Mouse (Mus musculus) embryo, embryonic 11.5 days (tissue): ENCODE data around the gene Dpep2nb.
"Not testable (repeated sequence)": the region's sequence is repeated elsewhere in the genome, so short reads cannot be mapped to it uniquely, and the experiment has no call there.

Experiments
- DNase-seq: peaks from one replicate; pipeline ENCODE4 v3.0.0-alpha.2; 2012; ENCODE audit warnings: low read depth, low spot score

Dpep2nb gene

GRCm38 (mm10) chr8:106007135-106007534 is 1.4 kb upstream of the Dpep2nb start:
- DNase-seq, result no peak

- no peak for DNase-seq
Measured at GRCm38 (mm10) chr8:106006413-106006812, 638 bp upstream of the Dpep2nb start.

- no peak for DNase-seq
Measured at GRCm38 (mm10) chr8:106004538-106005207, 1.1 kb downstream of the Dpep2nb start.

GRCm38 (mm10) chr8:106001908-106002307 is 3.9 kb downstream of the Dpep2nb start:
- DNase-seq, result no peak

GRCm38 (mm10) chr8:105998971-105999370 is 6.8 kb downstream of the Dpep2nb start:
- DNase-seq, result no peak

GRCm38 (mm10) chr8:105996359-105996758 is 9.4 kb downstream of the Dpep2nb start:
- no peak for DNase-seq

DNA sequence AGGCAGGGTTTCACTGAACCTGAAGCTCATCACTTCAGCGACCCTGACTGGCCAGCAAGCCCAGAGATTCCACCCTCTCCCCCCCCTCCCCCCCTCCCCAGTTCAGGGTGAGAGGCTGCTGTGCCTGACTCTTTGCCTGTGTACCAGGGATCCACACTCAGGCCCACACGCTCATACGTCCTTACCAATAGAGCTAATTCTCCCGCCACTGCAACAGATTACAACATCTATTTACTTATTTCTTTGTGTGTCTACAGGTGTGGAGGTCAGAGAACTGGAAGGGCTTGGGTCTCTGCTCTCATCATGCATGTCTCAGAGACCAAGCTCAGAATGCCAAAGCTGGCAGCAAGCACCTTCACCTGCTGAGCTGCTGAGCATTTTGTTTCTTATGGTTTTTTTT is 12.5 kb downstream of the Dpep2nb start:
- no peak for DNase-seq

GRCm38 (mm10) chr8:105992499-105992898 is 13.3 kb downstream of the Dpep2nb start:
- DNase-seq, result no peak

GRCm38 (mm10) chr8:105991546-105991945 is 14.2 kb downstream of the Dpep2nb start:
- DNase-seq, result no peak

DNA sequence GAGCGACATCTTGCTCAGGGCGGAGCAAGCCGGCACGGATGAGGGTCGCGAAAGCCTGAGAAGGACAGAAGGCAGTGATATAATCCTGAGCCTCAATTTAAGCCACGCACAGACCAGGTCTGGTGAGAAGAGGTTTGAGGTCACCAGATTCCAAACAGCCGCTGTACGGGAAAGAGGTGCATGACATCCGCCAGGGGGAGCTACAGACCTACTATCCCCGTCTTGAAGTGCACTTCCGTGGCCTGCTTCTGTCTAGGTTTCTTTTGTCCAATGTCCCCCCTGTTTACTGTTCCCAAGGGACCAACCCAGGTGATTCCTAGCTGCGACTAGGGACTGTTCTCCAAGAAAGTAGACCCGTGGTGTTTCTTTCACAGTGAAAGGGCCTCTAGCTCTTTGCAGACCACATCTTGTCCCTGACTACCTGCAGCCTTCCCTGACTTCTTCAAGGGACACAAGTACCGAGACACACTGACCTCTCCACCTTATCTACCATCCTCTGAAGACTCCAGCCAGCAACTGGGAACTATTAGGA is 14.9 kb downstream of the Dpep2nb start, which contains the start of gene Dus2:
Dus2 (plus strand) TSS at position 482 of the 532 bp plus-strand sequence.
- peak; percentile 81 for DNase-seq

GRCm38 (mm10) chr8:105988546-105988945 is 17.2 kb downstream of the Dpep2nb start:
- DNase-seq, result no peak

DNA sequence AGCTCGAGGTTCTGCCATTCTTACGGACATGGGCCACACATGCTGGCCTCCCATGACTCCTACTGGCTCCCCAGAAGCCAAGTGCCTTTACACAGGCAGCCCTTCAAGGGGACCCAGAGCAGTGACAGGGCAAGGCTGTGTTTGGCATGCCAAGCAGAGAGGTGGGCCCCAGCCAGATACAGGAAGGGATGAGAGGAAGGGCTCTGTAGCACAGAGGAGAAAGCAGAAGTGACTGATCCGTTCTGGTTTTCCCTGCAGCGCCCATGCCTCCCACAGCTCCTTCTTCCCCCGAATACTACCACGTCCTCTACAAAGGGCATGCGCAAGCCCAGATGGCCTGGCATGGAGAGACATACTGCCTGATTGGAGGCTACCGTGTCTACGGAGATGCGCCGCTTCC is 22.4 kb downstream of the Dpep2nb start:
- not testable (repeated sequence) for DNase-seq

GRCm38 (mm10) chr8:105981146-105981545 is 24.6 kb downstream of the Dpep2nb start:
- no peak for DNase-seq

GRCm38 (mm10) chr8:105979325-105979724 is 26.4 kb downstream of the Dpep2nb start, which contains the start of gene Dpep3:
Gene Dpep3 (minus strand): TSS chr8:105979429.
- DNase-seq, result no peak

DNA sequence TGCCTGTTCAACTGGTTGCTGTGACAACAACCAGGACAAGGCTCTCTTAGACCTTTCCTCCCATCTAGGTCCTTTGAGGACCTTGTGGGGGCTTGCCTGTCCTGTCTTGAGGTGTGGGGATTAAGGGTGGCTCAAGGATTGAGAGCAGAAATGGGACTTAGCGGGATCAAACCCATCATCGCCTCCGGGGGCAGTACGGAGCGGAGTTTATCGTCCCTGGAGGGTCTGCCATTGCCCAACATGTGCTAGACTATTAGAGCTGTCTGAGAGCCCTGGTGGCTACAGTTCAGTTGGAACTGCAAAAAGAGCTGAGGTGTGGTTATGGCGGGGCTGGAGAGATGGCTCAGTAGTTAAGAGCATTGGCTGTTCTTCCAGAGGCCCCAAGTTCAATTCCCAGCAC is 30.4 kb downstream of the Dpep2nb start:
- DNase-seq, result no peak

DNA sequence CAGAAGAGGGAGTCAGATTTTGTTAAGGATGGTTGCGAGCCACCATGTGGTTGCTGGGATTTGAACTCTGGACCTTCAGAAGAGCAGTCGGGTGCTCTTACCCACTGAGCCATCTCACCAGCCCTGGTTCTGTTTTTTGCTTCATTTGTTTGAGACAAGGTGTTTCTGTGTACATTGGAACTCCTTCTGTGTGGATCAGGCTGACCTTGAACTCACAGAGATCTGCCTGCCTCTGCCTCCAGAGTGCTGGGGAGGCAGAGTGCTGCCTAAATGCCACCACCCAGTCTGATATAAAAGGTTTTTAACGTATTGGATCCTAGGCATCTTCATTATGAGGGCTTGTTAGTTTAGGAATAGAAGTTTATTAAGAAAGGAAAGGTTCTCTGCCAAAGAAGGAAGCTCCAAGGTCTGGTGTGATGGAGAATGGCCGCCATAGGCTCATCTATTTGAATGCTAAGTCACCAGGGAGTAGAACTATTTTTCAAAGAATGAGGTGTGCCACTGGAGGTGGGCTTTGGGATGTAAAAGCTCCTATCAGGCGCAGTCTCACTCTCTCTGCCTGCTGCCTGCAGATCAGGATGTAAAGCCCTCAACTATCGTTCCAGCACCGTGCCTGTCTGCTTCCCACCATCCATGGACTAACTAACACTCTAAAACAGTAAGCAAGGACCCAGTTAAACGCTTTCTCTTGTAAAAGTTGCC is 34.6 kb downstream of the Dpep2nb start:
- no peak for DNase-seq

- no peak for DNase-seq
Measured at GRCm38 (mm10) chr8:105969367-105969766, 36.4 kb downstream of the Dpep2nb start.

GRCm38 (mm10) chr8:105966692-105967311 is 39.0 kb downstream of the Dpep2nb start:
- DNase-seq, result no peak

- peak; percentile 69 for DNase-seq
Measured at GRCm38 (mm10) chr8:105965905-105966341, 39.9 kb downstream of the Dpep2nb start, which contains the start of gene Slc12a4. Gene Slc12a4 (minus strand): TSS chr8:105966097.

- DNase-seq, result peak; percentile 19
Measured at GRCm38 (mm10) chr8:105965266-105965904, 40.4 kb downstream of the Dpep2nb start.

- DNase-seq, result no peak
Measured at GRCm38 (mm10) chr8:105964506-105965265, 41.1 kb downstream of the Dpep2nb start.
